Mouse (Mus musculus): ENCODE measurements around the gene Selenoh.

DNA sequence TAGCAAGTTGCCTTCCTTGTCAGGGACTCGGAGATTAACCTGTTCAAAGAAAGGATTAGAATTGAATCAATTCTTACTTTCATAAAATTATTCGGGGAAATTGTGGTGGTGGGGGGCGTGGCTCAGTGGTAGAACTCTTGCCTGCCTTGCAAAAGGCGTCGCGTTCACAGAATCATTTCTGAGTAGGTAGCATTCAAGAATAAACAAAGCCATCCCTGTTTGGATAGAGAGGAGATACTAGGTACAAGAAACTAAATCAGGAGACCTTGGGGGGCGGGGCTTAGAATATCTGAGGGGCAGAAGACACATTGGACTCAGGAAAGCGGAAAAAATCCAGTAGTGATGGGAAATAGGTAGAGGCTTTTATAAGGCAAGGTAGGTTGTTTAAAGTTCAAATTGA is 8.4 kb upstream of the Selenoh start, which contains the start of gene Tmx2:
- TF ChIP-seq POLR2A (IDR thresholded peaks at IDR 0.05; ENCODE audit: borderline replicate concordance, extremely low read depth, low read depth, low read length): no peak
- no peak for TF ChIP-seq CTCF (IDR thresholded peaks at IDR 0.05; ENCODE audit: insufficient read depth, low read length)
